Mouse (Mus musculus) heart, adult 2 months (tissue): Measurements from ENCODE around the gene Ccrl2. TPM values are rescaled to one million over a fixed set of nuclear protein-coding genes. Genes with fewer than 3 reads are reported as not detected.

ENCODE experiments used
- DNase-seq, 2 experiments: peaks; one replicate each; pipeline ENCODE4 v3.0.0; 2021
- H3K27ac ChIP-seq: fragments of 200-600 bp; 2 replicates; pipeline ENCODE4 v1.8.1; 2022
- H3K27me3 ChIP-seq: fragments of 200-500 bp; 2 replicates; pipeline ENCODE4 v1.6.1; 2012; ENCODE audit warnings: mild to moderate bottlenecking, low read length, inconsistent platforms, mixed read lengths; ENCODE audit not compliant: control insufficient read depth, insufficient read depth
- H3K36me3 ChIP-seq: fragments of 200-500 bp; 2 replicates; pipeline ENCODE4 v1.6.1; 2012; ENCODE audit warnings: low read length, inconsistent platforms; ENCODE audit not compliant: control insufficient read depth, insufficient read depth
- H3K4me1 ChIP-seq: fragments of 200-500 bp; 2 replicates; pipeline ENCODE4 v1.6.1; 2011; ENCODE audit warnings: low read length; ENCODE audit not compliant: control insufficient read depth, insufficient read depth
- H3K4me3 ChIP-seq: fragments of 200-600 bp; 2 replicates; pipeline ENCODE4 v1.8.1; 2022
- H3K79me2 ChIP-seq: fragments of 200-500 bp; replicated peaks from 2 replicates; pipeline ENCODE4 v1.6.1; 2012; ENCODE audit warnings: mild to moderate bottlenecking, inconsistent platforms, low read length, moderate library complexity, mixed read lengths; ENCODE audit not compliant: control insufficient read depth, insufficient read depth
- H3K9ac ChIP-seq: fragments of 200-500 bp; 2 replicates; pipeline ENCODE4 v1.6.1; 2012; ENCODE audit warnings: low read depth, mild to moderate bottlenecking, control low read depth, inconsistent platforms, low read length, mixed read lengths
- CTCF ChIP-seq: fragments of 200-600 bp; IDR thresholded peaks from 2 replicates; pipeline ENCODE4 v1.8.1; 2022; ENCODE audit warnings: antibody characterized with exemption, mild to moderate bottlenecking, moderate library complexity
- EP300 ChIP-seq: fragments of 200-500 bp; IDR thresholded peaks from 2 replicates; pipeline ENCODE4 v1.6.1; 2011; ENCODE audit warnings: low read depth, low read length, control low read depth; ENCODE audit not compliant: insufficient read depth
- POLR2A ChIP-seq: fragments of 200-500 bp; IDR thresholded peaks from 2 replicates; pipeline ENCODE4 v1.6.1; 2011; ENCODE audit warnings: mild to moderate bottlenecking, low read depth, low read length, control low read depth; ENCODE audit not compliant: insufficient read depth
- WGBS: fragments of 180-500 bp; shearing (Covaris S2); methylation state at CpG from one replicate; pipeline ENCODE4 v1.1.7; 2018; 5-methylcytosine and 5-hydroxymethylcytosine counted together
- intact Hi-C: fragments of 180-260 bp; cut with DNase I; formaldehyde crosslinking; loops from one replicate; pipeline ENCODE4 v1.15.1; 2025
- polyA plus RNA-seq: library from polyadenylated mRNA; depleted of rRNA; stranded (reverse); fragments of >200 nt; gene quantifications from 2 replicates; pipeline ENCODE4 v1.2.3, GENCODE M21; 2012
- total RNA-seq, 2 experiments: library from RNA; stranded (reverse); gene quantifications; 2 replicates each; pipeline ENCODE4 v1.2.3; 2021

The Ccrl2 gene
- total and polyA plus RNA-seq, 3 experiments = 7.5 to 16.3 (median 16.0) TPM

GRCm38 (mm10) chr9:111096419-111097326, 39.4 kb upstream of the Ccrl2 start:
- Histone ChIP-seq H3K4me1 (no peaks in the 10 kb centered on the region; the same call in 1 of the 2 replicates), H3K36me3 (no peaks in the 10 kb centered on the region), H3K4me3 (no peak overlapping the region), H3K27ac (no peak overlapping the region), H3K79me2 (no peaks in the 10 kb centered on the region), H3K27me3 (no peaks in the 10 kb centered on the region), H3K9ac (no peak overlapping the region)
- intact Hi-C loops = no loop called here
- no peak for DNase-seq
- TF ChIP-seq POLR2A (no peak), CTCF (no peak), EP300 (no peak)
- 82% methylated on average over 16 of the region's 16 CpGs for WGBS

GRCm38 (mm10) chr9:111095710-111096109, 38.4 kb upstream of the Ccrl2 start:
- intact Hi-C loops = no loop called here
- DNase-seq = no peak
- Histone ChIP-seq H3K9ac (no peak overlapping the region), H3K27me3 (no peaks in the 10 kb centered on the region), H3K36me3 (no peaks in the 10 kb centered on the region), H3K4me1 (no peaks in the 10 kb centered on the region; the same call in 1 of the 2 replicates), H3K79me2 (no peaks in the 10 kb centered on the region), H3K4me3 (no peak overlapping the region), H3K27ac (no peak overlapping the region)
- TF ChIP-seq POLR2A (no peak), EP300 (no peak), CTCF (no peak)
- WGBS = 81% methylated on average over 7 of the region's 7 CpGs

GRCm38 (mm10) chr9:111094626-111095025, 37.3 kb upstream of the Ccrl2 start:
- no peak for DNase-seq
- H3K4me3 ChIP-seq = no peak overlapping the region
- 50% methylated on average over 5 of the region's 5 CpGs for WGBS

GRCm38 (mm10) chr9:111093094-111093493, 35.8 kb upstream of the Ccrl2 start:
- no peak for TF ChIP-seq POLR2A
- TF ChIP-seq EP300 = peak; percentile 84; the same call in 1 of the 2 replicates
- peak; percentile 98 for TF ChIP-seq CTCF
- DNase-seq = peak; percentile 62 to 70
- no peaks in the 10 kb centered on the region for H3K36me3 ChIP-seq
- H3K27ac ChIP-seq = no peak overlapping the region
- no peak overlapping the region for H3K9ac ChIP-seq
- intact Hi-C loops = loop anchor here (1.0 to 5.0 kb wide), 3 partner anchors 24 to 114 kb away; partner anchors contain the start of gene Lrrfip2
- H3K4me3 ChIP-seq = no peak overlapping the region
- H3K79me2 ChIP-seq = no peaks in the 10 kb centered on the region
- no peaks in the 10 kb centered on the region for H3K27me3 ChIP-seq
- H3K4me1 ChIP-seq = no peaks in the 10 kb centered on the region; the same call in 1 of the 2 replicates
- WGBS = 24% methylated on average over 5 of the region's 5 CpGs

More at GRCm38 (mm10) chr9:111094626-111095025, 37.3 kb upstream of the Ccrl2 start:
- Histone ChIP-seq H3K27me3 (no peaks in the 10 kb centered on the region), H3K79me2 (no peaks in the 10 kb centered on the region), H3K27ac (no peak overlapping the region), H3K4me1 (no peaks in the 10 kb centered on the region; the same call in 1 of the 2 replicates), H3K36me3 (no peaks in the 10 kb centered on the region), H3K9ac (no peak overlapping the region)
- no peak for TF ChIP-seq CTCF
- no peak for TF ChIP-seq EP300
- no peak for TF ChIP-seq POLR2A
- intact Hi-C loops = loop anchor here (5.0 kb wide), 2 partner anchors 68 to 113 kb away; no protein-coding TSS in a partner anchor

- no peak for TF ChIP-seq POLR2A
- no peak for TF ChIP-seq EP300
- no peak overlapping the region for H3K4me3 ChIP-seq
These were observed 35.3 kb upstream of the Ccrl2 start for GRCm38 (mm10) chr9:111092657-111093056.

GRCm38 (mm10) chr9:111088886-111089285, 31.6 kb upstream of the Ccrl2 start:
- TF ChIP-seq EP300 (no peak), CTCF (no peak), POLR2A (no peak)
- no peak for DNase-seq
- H3K9ac ChIP-seq = no peak overlapping the region
- no peak overlapping the region for H3K27ac ChIP-seq
- no peaks in the 10 kb centered on the region for H3K27me3 ChIP-seq
- no peaks in the 10 kb centered on the region for H3K79me2 ChIP-seq
- no peaks in the 10 kb centered on the region for H3K36me3 ChIP-seq
- 47% methylated on average over 7 of the region's 7 CpGs for WGBS
- H3K4me3 ChIP-seq = no peak overlapping the region
- intact Hi-C loops = no loop called here
- H3K4me1 ChIP-seq = no peaks in the 10 kb centered on the region

More at GRCm38 (mm10) chr9:111092657-111093056, 35.3 kb upstream of the Ccrl2 start:
- H3K36me3 ChIP-seq = no peaks in the 10 kb centered on the region
- no peaks in the 10 kb centered on the region; the same call in 1 of the 2 replicates for H3K4me1 ChIP-seq
- H3K9ac ChIP-seq = no peak overlapping the region
- intact Hi-C loops = loop anchor here (1.0 to 5.0 kb wide), 3 partner anchors 25 to 115 kb away; partner anchors contain the start of gene Lrrfip2
- H3K27me3 ChIP-seq = no peaks in the 10 kb centered on the region
- no peak overlapping the region for H3K27ac ChIP-seq
- DNase-seq = peak; percentile 64 to 65
- H3K79me2 ChIP-seq = no peaks in the 10 kb centered on the region
- WGBS = 36% methylated on average over 9 of the region's 9 CpGs
